Mouse (Mus musculus) adrenal gland (tissue): ENCODE results near the gene Abcg5.

ENCODE experiments used
- intact Hi-C: fragments of 180-260 bp; cut with DNase I; formaldehyde crosslinking; loops from one replicate; pipeline ENCODE4 v1.15.1; 2025

Abcg5 gene

GRCm38 (mm10) chr17:84615811-84616210, 67.0 kb downstream of the Abcg5 start:
- intact Hi-C loops = no loop called here

DNA sequence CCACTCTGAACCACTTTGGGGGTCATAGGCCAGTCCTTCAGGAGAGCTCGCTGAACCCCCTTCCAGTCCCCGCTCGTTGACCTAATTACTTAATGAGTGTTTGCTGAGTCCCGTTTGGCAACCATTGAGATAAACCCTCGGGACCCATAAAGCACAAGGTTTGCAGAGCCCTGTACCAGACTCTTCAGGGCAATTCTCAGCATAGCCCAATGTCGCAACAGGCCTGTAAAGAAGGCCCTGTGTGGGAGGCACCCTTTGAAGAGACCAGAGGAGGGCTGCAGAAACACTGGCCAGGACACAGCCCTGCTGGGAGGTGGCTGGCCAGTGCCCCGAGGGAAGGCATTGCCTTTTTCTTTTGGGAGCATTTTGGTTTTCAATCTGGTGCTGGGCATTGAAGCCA, 70.8 kb downstream of the Abcg5 start:
- intact Hi-C loops = no loop called here

GRCm38 (mm10) chr17:84611500-84611899, 71.3 kb downstream of the Abcg5 start:
- intact Hi-C loops = no loop called here

- intact Hi-C loops = no loop called here
These were observed 74.2 kb downstream of the Abcg5 start for GRCm38 (mm10) chr17:84608606-84609005.
